10 mouse cellular contexts compared by ENCODE assay signal in the genomic region with DNA sequence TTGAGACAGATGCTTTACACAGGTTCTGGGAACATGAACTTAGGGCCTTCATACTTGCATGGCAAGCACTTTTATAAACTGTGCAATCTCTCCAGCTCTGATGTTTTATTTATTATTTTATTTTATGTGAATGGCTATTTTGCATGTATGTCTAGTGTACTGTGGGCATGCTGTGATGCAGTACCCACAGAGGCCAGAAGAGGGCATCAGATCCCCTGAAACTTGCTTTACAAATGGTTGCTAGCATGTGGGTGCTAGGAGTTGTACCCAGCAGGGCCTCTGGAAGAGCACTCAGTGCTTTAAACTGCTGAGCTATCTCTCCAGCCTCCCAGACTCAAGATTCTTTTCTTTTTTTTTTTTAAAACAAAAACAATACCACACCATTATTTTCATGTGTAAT. TPM values are rescaled to one million over a fixed set of nuclear protein-coding genes. Genes with fewer than 3 reads are reported as not detected.
DNase-seq lines count a peak whose midpoint lies in the region; ATAC-seq and TF ChIP-seq lines count a peak whose summit lies in the region.
"Had no signal": no experiment of that assay in that cellular context is flagged by ENCODE, and none has a peak within 500 bp of the region (broad histone marks: within the 10 kb centered on the region; RNA-seq: fewer than 3 reads in every experiment).

No protein-coding gene starts in this region.

- no peaks in the 10 kb centered on the region for H3K27me3 ChIP-seq in hindbrain, embryonic 10.5 days (ENCODE audit: insufficient read depth, poor library complexity, severe bottlenecking)
- no peaks in the 10 kb centered on the region for H3K27me3 ChIP-seq in hindbrain, embryonic 13.5 days
- H3K27me3 ChIP-seq in stomach, postnatal 0 days (ENCODE audit: control insufficient read depth, insufficient read depth, low read length) = no peaks in the 10 kb centered on the region
- H3K27me3 ChIP-seq: embryonic facial prominence, embryonic 13.5 days; stomach, embryonic 15.5 days had no signal

- no peak overlapping the region for H3K27ac ChIP-seq in hindbrain, embryonic 10.5 days
- H3K27ac ChIP-seq in hindbrain, embryonic 13.5 days = no peak overlapping the region
- H3K27ac ChIP-seq in stomach, postnatal 0 days (replicated peaks) = no peak overlapping the region
- H3K27ac ChIP-seq: embryonic facial prominence, embryonic 13.5 days; stomach, embryonic 15.5 days had no signal

- peak; percentile 31 for DNase-seq in hindbrain, embryonic 10.5 days (ENCODE audit: low spot score)
- DNase-seq in urinary bladder, postnatal 36 days (ENCODE audit: low spot score in 2 of 2) = peak; percentile 1 to 21
- no peak for DNase-seq in urinary bladder, adult 2 months (ENCODE audit: low spot score)
- DNase-seq in c-Kit-positive CD71-positive TER-119-negative erythroid progenitor cells, embryonic 14.5 days (ENCODE audit: low read depth) = peak; percentile 34
- DNase-seq in heart, postnatal 14 days = peak; percentile 14 to 40
- peak; percentile 27 for DNase-seq in lung, postnatal 25 days (ENCODE audit: low spot score)
- DNase-seq in stomach, postnatal 0 days (ENCODE audit: low spot score) = peak; percentile 41

- no peak overlapping the region for H3K9ac ChIP-seq in hindbrain, embryonic 13.5 days
- H3K9ac ChIP-seq in stomach, postnatal 0 days (ENCODE audit: low read length) = no peak overlapping the region
- H3K9ac ChIP-seq: embryonic facial prominence, embryonic 13.5 days; stomach, embryonic 15.5 days had no signal

- no peak for ATAC-seq in hindbrain, embryonic 13.5 days (ENCODE audit: low FRiP score)
- ATAC-seq in stomach, postnatal 0 days (ENCODE audit: low FRiP score, low TSS enrichment) = no peak

- TF ChIP-seq CTCF in stomach, postnatal 0 days (IDR thresholded peaks at IDR 0.05; ENCODE audit: low read depth) = peak; percentile 67

- no peak overlapping the region for H3K4me3 ChIP-seq in hindbrain, embryonic 10.5 days
- H3K4me3 ChIP-seq in hindbrain, embryonic 13.5 days = no peak overlapping the region
- no peak overlapping the region for H3K4me3 ChIP-seq in stomach, postnatal 0 days (ENCODE audit: low read depth, low read length)
- H3K4me3 ChIP-seq: embryonic facial prominence, embryonic 13.5 days; stomach, embryonic 15.5 days had no signal

- no peaks in the 10 kb centered on the region for H3K9me3 ChIP-seq in hindbrain, embryonic 10.5 days
- H3K9me3 ChIP-seq in hindbrain, embryonic 13.5 days = no peaks in the 10 kb centered on the region
- no peaks in the 10 kb centered on the region for H3K9me3 ChIP-seq in stomach, postnatal 0 days (ENCODE audit: control insufficient read depth, low read length)
- H3K9me3 ChIP-seq: embryonic facial prominence, embryonic 13.5 days; stomach, embryonic 15.5 days had no signal

- TF ChIP-seq EP300 in stomach, postnatal 0 days (optimal IDR thresholded peaks at IDR 0.05) = no peak

- 0 out of 2 replicates have a peak, but pooled peaks cover 3% of the 10 kb centered on the region for H3K36me3 ChIP-seq in hindbrain, embryonic 10.5 days
- no peaks in the 10 kb centered on the region for H3K36me3 ChIP-seq in hindbrain, embryonic 13.5 days
- H3K36me3 ChIP-seq in stomach, postnatal 0 days (ENCODE audit: control insufficient read depth, insufficient read depth, low read length) = no peaks in the 10 kb centered on the region
- H3K36me3 ChIP-seq: embryonic facial prominence, embryonic 13.5 days; stomach, embryonic 15.5 days had no signal

- H3K4me1 ChIP-seq in hindbrain, embryonic 10.5 days (replicated peaks) = no peaks in the 10 kb centered on the region
- H3K4me1 ChIP-seq in hindbrain, embryonic 13.5 days (replicated peaks) = no peaks in the 10 kb centered on the region
- no peaks in the 10 kb centered on the region for H3K4me1 ChIP-seq in stomach, postnatal 0 days (replicated peaks; ENCODE audit: control insufficient read depth, insufficient read depth)
- H3K4me1 ChIP-seq: embryonic facial prominence, embryonic 13.5 days; stomach, embryonic 15.5 days had no signal

- H3K4me2 ChIP-seq in hindbrain, embryonic 13.5 days = no peak overlapping the region
- no peak overlapping the region for H3K4me2 ChIP-seq in stomach, postnatal 0 days (replicated peaks; ENCODE audit: low read depth)
- H3K4me2 ChIP-seq: embryonic facial prominence, embryonic 13.5 days; stomach, embryonic 15.5 days had no signal

- intact Hi-C loops in heart, postnatal 14 days (cut with DNase I) = loop anchor here (1.0 to 10.0 kb wide), 2 partner anchors 96 to 718 kb away; no protein-coding TSS in a partner anchor

RNA-seq across cellular contexts. Expression of a gene that starts 38.8 kb away (rescaled TPM):
- 62.3 and 68.4 TPM in 2 replicates for polyA plus RNA-seq in hindbrain, embryonic 10.5 days (2016; fragmentation: Nextera tagmentation; extraction: Ambion mirVana)
- 26.7 and 29.3 TPM in 2 replicates for polyA plus RNA-seq in hindbrain, embryonic 13.5 days (2015; fragmentation: Nextera tagmentation; extraction: Ambion mirVana)
- polyA plus RNA-seq in urinary bladder, adult 2 months (2012; rRNA removed) = 26.9 and 30.5 TPM in 2 replicates
- 1 to 10 TPM; 6.0 to 7.4 TPM for total RNA-seq in heart, postnatal 14 days (2021)
- polyA plus RNA-seq in stomach, postnatal 0 days (2015; fragmentation: Nextera tagmentation; extraction: Ambion mirVana) = 34.5 and 35.7 TPM in 2 replicates
